Mouse (Mus musculus): ENCODE measurements around the gene Fbrsl1.

- TF ChIP-seq POLR2A (IDR thresholded peaks at IDR 0.05; ENCODE audit: borderline replicate concordance, low read depth, low read length) (no peak), CTCF (IDR thresholded peaks at IDR 0.05; ENCODE audit: low read depth, low read length) (no peak)
Measured at GRCm38 (mm10) chr5:110363822-110364545, 84.3 kb downstream of the Fbrsl1 start.
